Mouse (Mus musculus) thymus, adult 2 months (tissue): ENCODE data around the gene Tcerg1l. TPM values are rescaled to one million over a fixed set of nuclear protein-coding genes. Genes with fewer than 3 reads are reported as not detected.

Source experiments
- DNase-seq: peaks from one replicate; pipeline ENCODE4 v3.0.0; 2021
- H3K27ac ChIP-seq: fragments of 200-500 bp; 2 replicates; pipeline ENCODE4 v1.5.1; 2012; ENCODE audit warnings: low read length, control low read depth; ENCODE audit not compliant: control insufficient read depth, insufficient read depth
- H3K27me3 ChIP-seq: fragments of 200-500 bp; 2 replicates; pipeline ENCODE4 v1.6.1; 2012; ENCODE audit warnings: mild to moderate bottlenecking, low read length, moderate library complexity, mixed read lengths; ENCODE audit not compliant: control insufficient read depth, insufficient read depth
- H3K36me3 ChIP-seq: fragments of 200-500 bp; 2 replicates; pipeline ENCODE4 v1.6.1; 2012; ENCODE audit warnings: mild to moderate bottlenecking, low read length, moderate library complexity; ENCODE audit not compliant: control insufficient read depth, insufficient read depth
- H3K4me1 ChIP-seq: fragments of 200-500 bp; replicated peaks from 2 replicates; pipeline ENCODE4 v1.6.1; 2012; ENCODE audit warnings: low read length; ENCODE audit not compliant: control insufficient read depth, insufficient read depth
- H3K4me3 ChIP-seq: fragments of 200-500 bp; 2 replicates; pipeline ENCODE4 v1.5.1; 2012; ENCODE audit warnings: mild to moderate bottlenecking, low read length, control low read depth, moderate library complexity; ENCODE audit not compliant: control insufficient read depth, insufficient read depth
- CTCF ChIP-seq: fragments of 200-500 bp; IDR thresholded peaks from 2 replicates; pipeline ENCODE4 v1.5.1; 2012; ENCODE audit warnings: mild to moderate bottlenecking, control low read depth, low read length, moderate library complexity, borderline replicate concordance; ENCODE audit not compliant: control insufficient read depth, poor library complexity, insufficient read depth; ENCODE audit errors: extremely low read depth
- POLR2A ChIP-seq: fragments of 200-500 bp; IDR thresholded peaks from 2 replicates; pipeline ENCODE4 v1.6.1; 2012; ENCODE audit warnings: mild to moderate bottlenecking, low read length, control low read depth, moderate library complexity; ENCODE audit not compliant: control insufficient read depth, poor library complexity, insufficient read depth; ENCODE audit errors: extremely low read depth
- WGBS: fragments of 180-500 bp; shearing (Covaris S2); methylation state at CpG from one replicate; pipeline ENCODE4 v1.1.7; 2018; 5-methylcytosine and 5-hydroxymethylcytosine counted together
- polyA plus RNA-seq: library from polyadenylated mRNA; depleted of rRNA; stranded (reverse); fragments of >200 nt; gene quantifications from 2 replicates; pipeline ENCODE4 v1.2.3, GENCODE M21; 2012

Tcerg1l gene
- polyA plus RNA-seq, 1 experiment: 0.85 TPM

GRCm38 (mm10) chr7:138182216-138182615 lies 215.3 kb downstream of the Tcerg1l start:
- DNase-seq: no peak
- TF ChIP-seq CTCF (no peak), POLR2A (no peak)
- H3K27me3 ChIP-seq: no peaks in the 10 kb centered on the region

DNA sequence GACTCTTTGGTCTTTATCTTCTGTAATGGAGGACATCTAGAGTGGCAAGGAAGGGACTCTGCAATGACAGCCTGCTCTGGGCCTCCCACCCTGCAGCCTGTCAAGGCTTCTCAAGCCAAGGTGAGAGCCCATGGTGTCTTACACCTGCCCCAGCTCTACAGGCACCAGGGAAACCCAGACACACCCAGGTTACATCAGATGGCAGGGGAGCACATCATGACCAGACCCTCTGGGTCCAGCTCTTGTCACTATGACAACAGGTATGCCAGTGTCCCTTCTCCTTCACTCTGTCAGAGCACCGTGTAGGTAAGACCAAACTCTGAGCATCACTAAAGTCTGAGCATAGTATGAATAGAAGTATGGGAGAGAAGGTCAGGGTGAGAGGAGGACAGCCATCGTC lies 218.9 kb downstream of the Tcerg1l start:
- Histone ChIP-seq H3K4me1 (no peaks in the 10 kb centered on the region), H3K36me3 (no peaks in the 10 kb centered on the region), H3K27ac (no peak overlapping the region), H3K27me3 (no peaks in the 10 kb centered on the region), H3K4me3 (no peak overlapping the region)
- TF ChIP-seq POLR2A (no peak), CTCF (no peak)
- DNase-seq: no peak
- WGBS: 86% methylated on average over 2 of the region's 2 CpGs

More at GRCm38 (mm10) chr7:138182216-138182615, 215.3 kb downstream of the Tcerg1l start:
- Histone ChIP-seq H3K27ac (no peak overlapping the region), H3K4me3 (no peak overlapping the region), H3K4me1 (no peaks in the 10 kb centered on the region), H3K36me3 (no peaks in the 10 kb centered on the region)
- 72% methylated on average over 3 of the region's 3 CpGs for WGBS

DNA sequence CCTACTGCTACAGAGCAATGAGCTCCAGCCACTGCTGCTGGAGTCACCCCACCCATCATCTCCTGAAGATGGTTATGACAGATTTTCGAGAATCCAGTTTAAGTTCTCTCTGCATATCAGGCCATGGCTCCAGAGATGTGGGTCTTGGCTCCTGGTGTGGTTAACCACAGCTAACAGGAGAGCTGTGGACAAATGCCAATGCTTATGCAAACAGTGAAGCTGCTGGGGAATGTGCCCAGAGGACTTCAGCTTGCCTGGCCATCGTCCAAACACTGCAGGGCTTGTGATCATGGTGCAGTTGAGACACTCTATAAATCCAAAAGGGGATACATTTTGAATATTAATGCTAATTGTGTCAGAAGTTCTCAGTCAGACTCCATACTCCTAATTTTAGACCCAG lies 221.5 kb downstream of the Tcerg1l start:
- DNase-seq: no peak
- H3K36me3 ChIP-seq: no peaks in the 10 kb centered on the region
- WGBS: 19% methylated on average over 2 of the region's 2 CpGs
- TF ChIP-seq CTCF (no peak), POLR2A (no peak)
- H3K4me3 ChIP-seq: no peak overlapping the region
- no peak overlapping the region for H3K27ac ChIP-seq
- no peaks in the 10 kb centered on the region for H3K4me1 ChIP-seq
- H3K27me3 ChIP-seq: no peaks in the 10 kb centered on the region

DNA sequence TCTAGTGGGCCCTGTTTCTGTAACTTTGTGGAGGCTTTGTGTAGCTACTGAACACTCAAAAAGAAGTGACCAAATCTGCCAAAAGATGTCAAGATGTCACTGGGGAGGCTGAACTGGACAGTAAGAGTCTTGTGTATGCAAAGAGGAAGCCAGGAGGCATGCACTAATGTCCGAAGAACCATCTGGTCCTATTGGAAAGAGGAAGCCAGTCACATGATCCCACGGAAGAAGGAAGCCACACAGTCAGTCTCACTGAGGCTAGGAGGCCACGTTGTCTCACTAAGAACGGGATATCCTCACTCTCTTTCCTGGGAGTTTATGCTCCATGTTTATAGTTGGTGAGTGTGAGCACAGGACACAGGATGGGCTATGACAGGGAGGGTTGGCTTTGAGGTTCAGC lies 227.1 kb downstream of the Tcerg1l start:
- Histone ChIP-seq H3K27me3 (no peaks in the 10 kb centered on the region), H3K27ac (no peak overlapping the region), H3K4me1 (no peaks in the 10 kb centered on the region), H3K36me3 (no peaks in the 10 kb centered on the region), H3K4me3 (no peak overlapping the region)
- DNase-seq: no peak
- no peak for TF ChIP-seq CTCF
- no peak for TF ChIP-seq POLR2A
- WGBS: 36% methylated on average over 4 of the region's 4 CpGs
